Mouse (Mus musculus): ENCODE measurements around the gene Dhtkd1. TPM values are rescaled to one million over a fixed set of nuclear protein-coding genes. Genes with fewer than 3 reads are reported as not detected.

The Dhtkd1 gene
- polyA plus RNA-seq, 1 experiment from 2014 or later = 5.3 TPM

DNA sequence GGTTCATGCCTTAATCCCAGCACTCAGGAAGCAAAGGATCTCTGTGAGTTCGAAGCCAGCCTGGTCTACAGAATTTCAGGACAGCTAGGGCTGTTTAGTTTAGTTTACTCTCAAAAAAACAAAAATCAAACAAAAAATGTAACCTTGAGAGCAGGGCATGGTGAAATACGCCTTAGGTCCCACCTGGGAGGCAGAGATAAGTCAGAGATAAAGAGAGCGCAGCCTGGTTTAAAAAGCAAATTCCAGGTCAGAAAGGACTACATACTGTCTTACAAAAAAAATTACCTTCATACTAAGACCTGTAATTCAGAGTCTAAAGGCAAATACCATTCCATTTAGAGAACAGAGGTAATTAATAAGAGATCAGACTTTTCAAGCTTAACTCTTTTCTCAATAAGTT is 3.3 kb downstream of the Dhtkd1 start:
- H3K4me3 ChIP-seq (ENCODE audit: low read depth, low read length) = no peak overlapping the region
- no peak overlapping the region for H3K9ac ChIP-seq (replicated peaks)
- H3K27ac ChIP-seq (ENCODE audit: low read depth) = no peak overlapping the region
- no peaks in the 10 kb centered on the region for H3K9me3 ChIP-seq (ENCODE audit: low read length)
- no peaks in the 10 kb centered on the region for H3K27me3 ChIP-seq (ENCODE audit: insufficient read depth, low read length)
- ATAC-seq (no peak), DNase-seq (no peak)
- WGBS (ENCODE audit: insufficient replicate concordance) = 56% methylated on average over 3 of the region's 3 CpGs
- TF ChIP-seq EP300 (IDR thresholded peaks at IDR 0.05; ENCODE audit: low read depth) (no peak), CTCF (IDR thresholded peaks at IDR 0.05; ENCODE audit: low read depth) (no peak)
- peaks cover 7% of the 10 kb centered on the region; the same call in 1 of the 2 replicates for H3K4me1 ChIP-seq (ENCODE audit: insufficient read depth)
- H3K36me3 ChIP-seq (replicated peaks; ENCODE audit: insufficient read depth, low read length) = no peaks in the 10 kb centered on the region
- H3K4me2 ChIP-seq (ENCODE audit: low read depth, low read length) = peak overlapping the region; percentile 26; the same call in 1 of the 2 replicates

DNA sequence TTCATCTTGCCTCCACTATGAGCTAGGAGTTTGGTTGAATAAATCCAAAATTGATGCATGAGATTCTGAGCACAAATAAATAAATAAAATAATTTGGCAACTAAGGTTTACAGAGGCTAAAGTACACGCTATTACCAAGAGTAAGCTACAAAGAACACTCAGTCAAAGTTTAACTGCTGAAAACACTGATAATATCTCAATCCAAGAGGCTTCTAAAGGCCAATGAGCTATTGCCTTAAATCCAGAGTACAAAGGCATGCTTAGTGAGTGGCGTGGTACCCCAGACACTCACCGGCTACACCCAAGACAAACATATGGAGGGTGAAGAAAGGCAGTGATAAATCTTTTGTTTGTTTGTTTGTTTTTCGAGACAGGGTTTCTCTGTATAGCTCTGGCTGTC is 6.0 kb downstream of the Dhtkd1 start:
- H3K9ac ChIP-seq (replicated peaks) = no peak overlapping the region
- no peaks in the 10 kb centered on the region for H3K27me3 ChIP-seq (ENCODE audit: insufficient read depth, low read length)
- H3K4me1 ChIP-seq (ENCODE audit: insufficient read depth) = 0 out of 2 replicates have a peak, but pooled peaks cover 4% of the 10 kb centered on the region
- H3K36me3 ChIP-seq (replicated peaks; ENCODE audit: insufficient read depth, low read length) = no peaks in the 10 kb centered on the region; the same call in 1 of the 2 replicates
- no peaks in the 10 kb centered on the region for H3K9me3 ChIP-seq (ENCODE audit: low read length)
- DNase-seq (no peak), ATAC-seq (peak; percentile 75)
- H3K4me3 ChIP-seq (ENCODE audit: low read depth, low read length) = no peak overlapping the region
- 0 out of 2 replicates have a peak overlapping the region, but pooled peaks have one; percentile 39 for H3K27ac ChIP-seq (ENCODE audit: low read depth)
- TF ChIP-seq EP300 (IDR thresholded peaks at IDR 0.05; ENCODE audit: low read depth) (peak; percentile 7; the same call in 1 of the 2 replicates), CTCF (IDR thresholded peaks at IDR 0.05; ENCODE audit: low read depth) (no peak)
- WGBS (ENCODE audit: insufficient replicate concordance) = 65% methylated on average over 4 of the region's 4 CpGs
- H3K4me2 ChIP-seq (ENCODE audit: low read depth, low read length) = no peak overlapping the region

DNA sequence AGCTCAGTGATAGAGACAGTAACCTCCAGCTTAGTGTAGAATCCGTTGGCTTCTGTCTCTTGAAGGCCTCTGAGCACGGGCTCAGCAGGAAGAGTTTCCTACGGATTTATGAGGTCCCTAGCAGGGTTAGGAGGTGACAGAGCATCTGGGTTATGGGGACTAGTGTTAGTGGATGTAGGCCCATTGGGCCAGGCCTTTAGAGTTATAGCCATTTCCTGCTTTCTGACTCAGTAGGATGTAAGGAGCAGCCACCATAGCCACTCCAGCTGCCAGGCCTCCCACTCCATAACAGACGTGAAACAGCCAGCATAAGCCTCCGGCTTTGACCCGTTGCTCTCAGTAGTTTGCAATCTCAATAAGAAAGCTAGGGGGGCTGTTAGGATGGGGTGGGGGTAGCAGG is 6.5 kb downstream of the Dhtkd1 start:
- Histone ChIP-seq H3K27ac (ENCODE audit: low read depth) (peak overlapping the region; percentile 63), H3K4me2 (ENCODE audit: low read depth, low read length) (no peak overlapping the region), H3K9me3 (ENCODE audit: low read length) (no peaks in the 10 kb centered on the region), H3K4me1 (ENCODE audit: insufficient read depth) (0 out of 2 replicates have a peak, but pooled peaks cover 4% of the 10 kb centered on the region), H3K4me3 (ENCODE audit: low read depth, low read length) (no peak overlapping the region), H3K9ac (replicated peaks) (no peak overlapping the region), H3K36me3 (replicated peaks; ENCODE audit: insufficient read depth, low read length) (peaks cover 4% of the 10 kb centered on the region; the same call in 1 of the 2 replicates), H3K27me3 (ENCODE audit: insufficient read depth, low read length) (no peaks in the 10 kb centered on the region)
- 74% methylated on average over 6 of the region's 6 CpGs for WGBS (ENCODE audit: insufficient replicate concordance)
- no peak for DNase-seq
- no peak for TF ChIP-seq EP300 (IDR thresholded peaks at IDR 0.05; ENCODE audit: low read depth)
- no peak for TF ChIP-seq CTCF (IDR thresholded peaks at IDR 0.05; ENCODE audit: low read depth)
- no peak for ATAC-seq

DNA sequence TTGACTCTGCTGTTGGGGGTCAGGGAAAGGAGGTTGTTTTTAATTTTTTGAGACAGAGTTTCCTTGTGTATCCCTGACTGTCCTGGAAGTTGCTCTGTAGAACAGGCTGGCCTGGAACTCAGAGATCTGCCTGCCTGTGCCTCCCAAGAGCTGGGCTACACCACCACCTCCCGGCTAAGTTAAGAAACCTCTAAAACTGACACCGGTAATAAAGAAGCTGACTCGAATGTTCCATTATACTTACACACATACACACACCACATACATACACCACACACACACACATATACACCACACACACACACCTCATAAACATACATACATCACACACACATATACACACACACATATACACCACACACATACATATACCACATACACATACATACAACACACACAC is 7.7 kb downstream of the Dhtkd1 start:
- 86% methylated on average over 3 of the region's 3 CpGs for WGBS (ENCODE audit: insufficient replicate concordance)

DNA sequence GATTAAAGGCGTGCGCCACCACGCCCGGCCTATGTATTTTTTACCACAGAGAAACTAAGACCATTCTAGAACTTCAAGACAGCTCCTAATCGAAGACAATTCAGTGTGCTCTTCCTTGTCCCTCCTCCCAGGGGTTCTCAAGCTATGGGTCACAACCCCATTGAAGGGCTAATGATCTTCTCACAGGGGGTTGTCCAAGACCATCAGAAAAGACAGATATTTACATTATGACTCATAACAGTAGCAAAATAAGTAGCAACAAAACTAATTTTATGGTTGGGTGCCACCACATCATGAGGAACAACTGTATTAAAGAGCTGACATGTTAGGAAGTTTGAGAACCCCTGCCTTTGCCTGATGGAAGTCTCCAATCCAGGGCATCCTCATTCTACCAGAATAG is 10.7 kb downstream of the Dhtkd1 start:
- H3K27ac ChIP-seq (ENCODE audit: low read depth) = no peak overlapping the region

More for the DNA sequence above, 7.7 kb downstream of the Dhtkd1 start:
- no peak for DNase-seq
- peaks cover 5% of the 10 kb centered on the region; the same call in 1 of the 2 replicates for H3K36me3 ChIP-seq (replicated peaks; ENCODE audit: insufficient read depth, low read length)
- 0 out of 2 replicates have a peak, but pooled peaks cover 4% of the 10 kb centered on the region for H3K4me1 ChIP-seq (ENCODE audit: insufficient read depth)
- H3K9me3 ChIP-seq (ENCODE audit: low read length) = no peaks in the 10 kb centered on the region
- no peak overlapping the region for H3K4me3 ChIP-seq (ENCODE audit: low read depth, low read length)
- no peak overlapping the region for H3K4me2 ChIP-seq (ENCODE audit: low read depth, low read length)
- no peak for TF ChIP-seq EP300 (IDR thresholded peaks at IDR 0.05; ENCODE audit: low read depth)
- no peak for TF ChIP-seq CTCF (IDR thresholded peaks at IDR 0.05; ENCODE audit: low read depth)
- no peaks in the 10 kb centered on the region for H3K27me3 ChIP-seq (ENCODE audit: insufficient read depth, low read length)
- no peak overlapping the region for H3K9ac ChIP-seq (replicated peaks)
- H3K27ac ChIP-seq (ENCODE audit: low read depth) = no peak overlapping the region
- ATAC-seq = no peak

DNA sequence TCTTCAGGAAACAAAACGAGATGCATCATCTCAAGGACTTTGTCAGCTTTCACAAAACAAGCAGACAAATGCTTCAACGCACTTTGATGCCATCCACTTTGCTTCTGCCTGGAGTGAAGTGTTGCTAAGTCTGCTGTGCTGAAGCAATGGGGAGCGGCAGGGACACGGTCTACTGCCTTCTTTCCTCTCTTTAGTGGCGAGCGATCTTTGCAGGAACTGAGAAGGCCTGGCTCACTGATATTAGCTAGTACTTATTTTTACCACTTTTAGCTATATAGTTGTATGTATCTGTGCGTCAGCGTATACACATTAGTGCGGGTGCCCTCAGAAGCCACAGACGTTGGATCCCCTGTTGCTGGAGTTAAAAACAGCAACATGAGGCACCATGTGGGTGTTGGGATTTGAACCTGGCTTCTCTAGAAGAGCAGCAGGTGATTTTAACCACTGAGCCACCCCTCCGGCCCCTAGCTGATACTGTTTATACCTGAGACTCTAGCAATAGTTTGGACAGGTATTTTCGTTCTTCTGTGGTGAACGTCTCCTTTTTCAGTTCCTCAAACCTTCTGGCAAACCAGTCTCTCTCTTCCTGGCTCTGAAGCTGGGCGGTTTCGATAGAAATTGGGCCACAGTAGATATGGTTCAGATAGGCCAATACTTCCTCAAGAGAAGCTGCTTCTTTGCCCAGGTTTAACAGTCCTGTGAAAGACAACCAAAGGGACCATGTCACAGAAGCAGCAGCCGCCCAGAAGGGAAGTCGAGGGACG is 12.1 kb downstream of the Dhtkd1 start:
- no peak overlapping the region for H3K4me3 ChIP-seq (ENCODE audit: low read depth, low read length)
- H3K9ac ChIP-seq (replicated peaks) = no peak overlapping the region
- ATAC-seq = no peak
- H3K27ac ChIP-seq (ENCODE audit: low read depth) = no peak overlapping the region
- no peaks in the 10 kb centered on the region for H3K4me1 ChIP-seq (ENCODE audit: insufficient read depth)
- DNase-seq = no peak
- no peak overlapping the region for H3K4me2 ChIP-seq (ENCODE audit: low read depth, low read length)
- peaks cover 8% of the 10 kb centered on the region for H3K36me3 ChIP-seq (replicated peaks; ENCODE audit: insufficient read depth, low read length)
- H3K27me3 ChIP-seq (ENCODE audit: insufficient read depth, low read length) = no peaks in the 10 kb centered on the region
- no peaks in the 10 kb centered on the region for H3K9me3 ChIP-seq (ENCODE audit: low read length)
- 57% methylated on average over 18 of the region's 18 CpGs for WGBS (ENCODE audit: insufficient replicate concordance)
- no peak for TF ChIP-seq CTCF (IDR thresholded peaks at IDR 0.05; ENCODE audit: low read depth)
- no peak for TF ChIP-seq EP300 (IDR thresholded peaks at IDR 0.05; ENCODE audit: low read depth)

More for the DNA sequence above, 10.7 kb downstream of the Dhtkd1 start:
- H3K4me1 ChIP-seq (ENCODE audit: insufficient read depth) = no peaks in the 10 kb centered on the region
- no peak overlapping the region for H3K9ac ChIP-seq (replicated peaks)
- no peaks in the 10 kb centered on the region for H3K9me3 ChIP-seq (ENCODE audit: low read length)
- WGBS (ENCODE audit: insufficient replicate concordance) = 85% methylated on average over 5 of the region's 5 CpGs
- H3K27me3 ChIP-seq (ENCODE audit: insufficient read depth, low read length) = no peaks in the 10 kb centered on the region
- DNase-seq = no peak
- no peak for ATAC-seq
- H3K4me2 ChIP-seq (ENCODE audit: low read depth, low read length) = no peak overlapping the region
- H3K36me3 ChIP-seq (replicated peaks; ENCODE audit: insufficient read depth, low read length) = peaks cover 8% of the 10 kb centered on the region
- no peak overlapping the region for H3K4me3 ChIP-seq (ENCODE audit: low read depth, low read length)
- no peak for TF ChIP-seq EP300 (IDR thresholded peaks at IDR 0.05; ENCODE audit: low read depth)
- no peak for TF ChIP-seq CTCF (IDR thresholded peaks at IDR 0.05; ENCODE audit: low read depth)
